Mouse (Mus musculus): ENCODE data around the gene Noct.

GRCm38 (mm10) chr3:51256450-51256849 lies 32.2 kb downstream of the Noct start:
- no peak for TF ChIP-seq CTCF (IDR thresholded peaks at IDR 0.05; ENCODE audit: control insufficient read depth, insufficient read depth, insufficient read length)
- no peak for TF ChIP-seq MAX (IDR thresholded peaks at IDR 0.05)
- no peak for TF ChIP-seq CEBPB (IDR thresholded peaks at IDR 0.05; ENCODE audit: low read depth)
